Mouse (Mus musculus) ovary, postnatal 36 days (tissue): Measurements from ENCODE around the gene Nav3.
A peak's percentile ranks its signal among the peaks of the same experiment; 100 is the strongest.

Experiments
- DNase-seq: peaks from one replicate; pipeline ENCODE4 v3.0.0; 2022; ENCODE audit warnings: low spot score, mixed read lengths

Gene Nav3

GRCm38 (mm10) chr10:109684109-109685056, 771.6 kb downstream of the Nav3 start:
- DNase-seq: peak; percentile 27

- no peak for DNase-seq
Observed at GRCm38 (mm10) chr10:109672896-109673295, 783.1 kb downstream of the Nav3 start.

DNA sequence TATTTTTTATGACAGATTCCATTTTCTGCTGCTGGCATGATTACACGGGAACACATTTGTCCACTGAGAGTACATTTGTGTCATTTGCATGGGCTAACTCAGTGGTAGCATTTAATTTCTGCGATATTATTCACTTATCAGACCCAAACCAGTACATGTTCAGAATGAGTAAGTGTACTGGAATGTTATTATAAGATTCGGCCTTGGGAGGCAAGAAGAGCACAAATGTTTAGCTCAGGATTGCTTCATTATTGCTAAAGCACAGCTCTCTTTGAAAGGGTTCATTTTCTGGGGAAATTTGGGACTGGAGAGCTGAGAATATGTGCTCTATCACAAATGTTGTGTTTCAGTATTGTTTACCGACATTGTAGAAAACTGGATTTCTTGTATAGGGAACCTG, 788.6 kb downstream of the Nav3 start:
- no peak for DNase-seq

DNA sequence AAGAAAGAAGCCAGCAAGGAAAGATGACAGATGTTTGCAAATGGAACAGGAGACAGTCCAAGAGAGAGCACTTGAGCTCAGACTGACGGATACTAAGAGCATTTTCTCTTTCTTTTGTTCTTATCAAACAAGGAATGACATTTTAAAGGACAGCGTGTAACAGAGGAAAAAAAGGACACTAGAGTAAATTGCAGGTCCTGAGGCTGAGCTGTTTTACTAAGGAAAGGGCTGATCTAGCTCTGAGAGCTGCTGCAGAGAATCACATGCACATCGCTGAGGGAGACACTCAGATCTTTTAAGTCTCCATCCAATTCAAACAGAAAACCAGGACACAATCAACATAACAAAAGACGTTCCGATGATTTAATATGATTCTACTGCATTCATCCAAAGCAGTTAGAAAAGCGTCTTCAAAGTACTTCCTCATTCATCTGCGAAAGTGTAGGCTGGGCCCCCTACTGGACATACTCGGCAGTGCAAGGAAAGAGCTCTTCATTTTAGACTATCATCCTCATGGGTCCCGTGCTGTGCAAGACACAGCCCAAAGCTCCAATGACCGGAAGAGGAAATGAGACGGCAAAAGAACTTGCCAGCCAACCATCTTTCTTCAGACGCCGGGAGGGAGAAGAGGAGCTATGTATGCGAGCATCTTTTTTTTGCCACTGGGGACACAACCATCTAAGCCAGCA, 791.2 kb downstream of the Nav3 start:
- DNase-seq: peak; percentile 69

GRCm38 (mm10) chr10:109651516-109651915, 804.5 kb downstream of the Nav3 start:
- DNase-seq: peak; percentile 6

DNA sequence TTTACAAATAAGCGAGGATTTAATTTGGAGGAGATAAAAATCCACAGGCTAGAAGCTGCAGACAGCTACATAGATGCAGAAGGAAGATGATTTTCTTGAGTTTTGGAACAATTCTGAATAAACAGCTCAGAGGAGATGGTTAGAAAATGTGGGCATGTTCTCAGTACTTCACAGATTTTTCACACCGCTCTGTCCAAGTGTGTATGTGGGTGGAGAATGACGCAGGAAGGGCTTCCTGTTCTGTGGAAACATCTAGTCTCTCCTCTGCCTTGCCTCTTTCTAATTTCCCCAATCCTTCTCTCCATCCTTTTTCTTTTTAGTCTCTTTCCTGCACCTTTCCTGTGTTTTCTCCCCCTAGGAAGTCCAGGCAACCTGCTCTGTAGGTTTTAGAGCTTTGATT, 812.4 kb downstream of the Nav3 start:
- DNase-seq: no peak

- no peak for DNase-seq
Observed at GRCm38 (mm10) chr10:109641806-109642205, 814.2 kb downstream of the Nav3 start.

DNA sequence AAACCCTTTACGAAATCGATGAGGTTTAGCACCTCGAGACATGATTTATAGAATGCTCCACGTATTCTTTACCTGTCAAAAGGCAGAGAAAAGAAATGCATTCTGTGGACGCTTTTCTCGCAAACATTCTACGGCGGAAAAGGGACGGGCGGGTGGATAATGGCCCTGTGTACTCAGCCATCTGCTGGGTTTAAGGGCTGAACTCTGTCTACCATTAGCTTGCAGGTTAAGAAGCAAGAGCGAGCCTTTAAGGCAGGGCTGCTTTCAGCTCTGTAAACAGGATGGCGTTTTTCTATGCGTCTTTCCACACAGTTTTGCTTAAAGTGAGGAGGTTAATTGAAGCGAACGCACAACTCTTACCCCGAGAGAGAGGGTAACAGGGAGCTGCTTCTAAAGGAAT, 818.3 kb downstream of the Nav3 start:
- no peak for DNase-seq
